Mouse (Mus musculus): Measurements from ENCODE around the gene Cblc. TPM values are rescaled to one million over a fixed set of nuclear protein-coding genes. Genes with fewer than 3 reads are reported as not detected.
A peak's percentile ranks its signal among the peaks of the same experiment; 100 is the strongest.

Gene Cblc
- 17.1 and 23.2 TPM in 2 replicates for polyA plus RNA-seq (2011; ENCODE audit: insufficient read depth, insufficient read length, low read depth, missing spikeins)

DNA sequence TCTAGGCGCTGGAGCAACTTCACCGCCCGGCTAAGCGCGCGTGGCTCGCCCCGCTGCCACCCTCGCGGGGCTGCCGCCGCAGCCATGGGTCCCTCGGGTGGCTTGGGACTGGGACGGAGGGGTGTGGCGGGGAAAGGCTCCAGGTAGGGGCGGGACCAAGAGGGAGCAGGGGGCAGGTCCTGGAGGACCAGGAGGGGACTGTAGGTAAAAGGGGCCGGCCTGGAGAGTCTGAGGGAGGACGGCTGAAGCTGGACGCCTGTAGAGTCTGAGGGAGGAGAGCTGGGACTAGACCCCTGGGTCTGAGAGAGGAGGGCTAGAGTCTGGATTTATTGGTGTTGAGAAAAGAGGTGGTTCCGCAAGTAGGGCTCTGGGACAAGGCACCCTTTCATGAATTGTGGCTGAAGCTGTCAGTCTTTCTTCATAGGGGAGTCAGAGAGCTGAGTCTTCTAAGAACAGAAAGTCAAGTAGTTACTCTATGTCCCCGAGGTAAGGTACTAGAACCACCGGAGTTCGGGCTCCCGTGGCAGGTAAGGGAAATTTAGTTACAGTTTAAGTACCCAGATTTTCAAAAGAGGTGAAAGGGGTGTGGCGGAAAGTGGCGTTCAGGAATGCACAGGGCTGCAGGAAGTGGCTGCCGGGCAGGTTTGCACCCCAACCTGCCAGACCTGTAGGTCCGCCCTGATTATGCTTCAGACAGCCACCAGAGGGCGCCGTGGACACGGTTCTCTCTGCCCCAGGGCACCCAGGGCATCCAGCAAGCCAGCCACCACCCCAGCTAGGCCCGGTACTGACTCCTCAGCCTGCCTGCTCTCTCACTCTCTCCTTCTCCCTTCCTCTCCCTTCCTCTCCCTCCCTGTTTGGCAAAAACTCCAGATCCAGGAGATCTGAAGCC lies at the start of gene Cblc:
TSS of gene Cblc (minus strand) at position 113 of the 892 bp plus-strand sequence.
- peak within 1 kb of the TSS; percentile 64 for H3K4me3 ChIP-seq (ENCODE audit: low read depth, low read length)
- H3K9ac ChIP-seq (ENCODE audit: low read depth, poor library complexity, severe bottlenecking) = peak within 1 kb of the TSS; percentile 77
- H3K27ac ChIP-seq (ENCODE audit: insufficient read depth, low read length) = no peak within 1 kb of the TSS

DNA sequence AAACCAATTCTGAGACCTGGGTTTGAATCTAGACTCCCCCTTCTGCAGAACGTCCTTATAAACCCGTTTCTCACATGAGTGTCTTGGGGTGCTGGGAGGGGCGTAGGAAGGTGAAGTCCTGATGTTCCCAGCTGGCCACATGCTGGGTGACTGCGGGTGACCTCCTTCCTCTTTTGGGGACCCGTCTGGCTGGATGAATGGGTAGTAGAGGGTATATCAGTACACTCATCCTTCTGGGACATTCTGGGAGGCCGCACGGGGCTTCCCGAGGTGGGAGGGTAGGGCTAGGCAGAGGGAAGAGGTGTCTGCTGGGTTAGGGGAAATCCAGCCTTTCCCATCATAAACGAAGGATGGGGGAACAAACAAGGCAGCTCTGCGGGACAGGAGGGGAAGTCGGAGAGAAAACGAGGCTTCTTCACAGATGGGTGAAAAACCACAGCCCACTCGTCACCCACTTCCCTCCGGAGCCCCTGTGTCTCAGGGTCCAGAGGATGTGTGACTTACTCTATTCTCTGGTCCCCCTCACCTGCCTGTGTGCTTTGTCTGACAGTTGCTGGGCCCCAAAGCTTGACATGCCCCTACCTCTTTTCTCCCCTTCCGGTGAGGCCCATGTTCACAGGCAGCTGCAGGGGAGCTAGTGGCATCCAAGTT lies 48.0 kb upstream of the Cblc start:
- Histone ChIP-seq H3K4me3 (ENCODE audit: low read depth, low read length) (no peak overlapping the region), H3K9me3 (replicated peaks; ENCODE audit: control insufficient read depth, insufficient read depth, low read length, poor library complexity, severe bottlenecking) (no peaks in the 10 kb centered on the region), H3K36me3 (ENCODE audit: control insufficient read depth, insufficient read depth, low read length, poor library complexity, severe bottlenecking) (no peaks in the 10 kb centered on the region), H3K27me3 (ENCODE audit: control insufficient read depth, insufficient read depth, low read length, poor library complexity, severe bottlenecking) (no peaks in the 10 kb centered on the region), H3K27ac (ENCODE audit: insufficient read depth, low read length) (no peak overlapping the region), H3K4me1 (ENCODE audit: control insufficient read depth, insufficient read depth, low read length) (peaks cover 2% of the 10 kb centered on the region), H3K9ac (ENCODE audit: low read depth, poor library complexity, severe bottlenecking) (no peak overlapping the region)
- TF ChIP-seq POLR2A (IDR thresholded peaks at IDR 0.05; ENCODE audit: insufficient read depth, low read length) (no peak), EP300 (IDR thresholded peaks at IDR 0.05; ENCODE audit: insufficient read depth, low read depth, low read length) (no peak), CTCF (IDR thresholded peaks at IDR 0.05; ENCODE audit: low read depth, low read length) (no peak)

More for the DNA sequence above, at the start of gene Cblc:
- Histone ChIP-seq H3K4me1 (ENCODE audit: control insufficient read depth, insufficient read depth, low read length) (peaks cover 1% of the 10 kb centered on the region), H3K27me3 (ENCODE audit: control insufficient read depth, insufficient read depth, low read length, poor library complexity, severe bottlenecking) (no peaks in the 10 kb centered on the region), H3K9me3 (replicated peaks; ENCODE audit: control insufficient read depth, insufficient read depth, low read length, poor library complexity, severe bottlenecking) (no peaks in the 10 kb centered on the region), H3K36me3 (ENCODE audit: control insufficient read depth, insufficient read depth, low read length, poor library complexity, severe bottlenecking) (no peaks in the 10 kb centered on the region)
- TF ChIP-seq POLR2A (IDR thresholded peaks at IDR 0.05; ENCODE audit: insufficient read depth, low read length) (no peak), CTCF (IDR thresholded peaks at IDR 0.05; ENCODE audit: low read depth, low read length) (peak; percentile 95), EP300 (IDR thresholded peaks at IDR 0.05; ENCODE audit: insufficient read depth, low read depth, low read length) (0 out of 2 replicates have a peak, but pooled peaks have one; percentile 63)

DNA sequence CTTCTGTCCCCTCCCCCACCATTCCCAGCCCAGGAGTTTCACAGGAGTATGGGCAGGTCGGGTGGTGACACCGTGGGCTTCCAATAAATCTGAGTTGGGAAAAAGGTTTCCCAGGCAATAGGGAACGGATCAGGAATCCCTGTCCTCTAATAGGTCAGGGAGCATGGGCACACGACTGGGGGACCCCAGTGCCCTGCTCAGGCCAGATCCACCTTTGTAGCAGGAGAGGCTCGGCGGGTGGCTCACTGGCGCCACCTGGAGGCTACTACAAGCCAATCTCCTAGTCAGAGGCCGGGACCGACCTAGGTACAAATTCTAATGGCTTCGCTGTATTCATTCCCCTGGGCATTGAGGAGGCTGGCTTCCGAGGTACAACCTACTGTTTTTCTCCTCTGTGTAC lies 47.0 kb upstream of the Cblc start:
- Histone ChIP-seq H3K27ac (ENCODE audit: insufficient read depth, low read length) (no peak overlapping the region), H3K9ac (ENCODE audit: low read depth, poor library complexity, severe bottlenecking) (peak overlapping the region; percentile 36; the same call in 1 of the 2 replicates), H3K27me3 (ENCODE audit: control insufficient read depth, insufficient read depth, low read length, poor library complexity, severe bottlenecking) (no peaks in the 10 kb centered on the region), H3K4me1 (ENCODE audit: control insufficient read depth, insufficient read depth, low read length) (peaks cover 2% of the 10 kb centered on the region), H3K4me3 (ENCODE audit: low read depth, low read length) (no peak overlapping the region), H3K36me3 (ENCODE audit: control insufficient read depth, insufficient read depth, low read length, poor library complexity, severe bottlenecking) (no peaks in the 10 kb centered on the region), H3K9me3 (replicated peaks; ENCODE audit: control insufficient read depth, insufficient read depth, low read length, poor library complexity, severe bottlenecking) (no peaks in the 10 kb centered on the region)
- peak; percentile 83 for TF ChIP-seq CTCF (IDR thresholded peaks at IDR 0.05; ENCODE audit: low read depth, low read length)
- TF ChIP-seq EP300 (IDR thresholded peaks at IDR 0.05; ENCODE audit: insufficient read depth, low read depth, low read length) = no peak
- TF ChIP-seq POLR2A (IDR thresholded peaks at IDR 0.05; ENCODE audit: insufficient read depth, low read length) = no peak

DNA sequence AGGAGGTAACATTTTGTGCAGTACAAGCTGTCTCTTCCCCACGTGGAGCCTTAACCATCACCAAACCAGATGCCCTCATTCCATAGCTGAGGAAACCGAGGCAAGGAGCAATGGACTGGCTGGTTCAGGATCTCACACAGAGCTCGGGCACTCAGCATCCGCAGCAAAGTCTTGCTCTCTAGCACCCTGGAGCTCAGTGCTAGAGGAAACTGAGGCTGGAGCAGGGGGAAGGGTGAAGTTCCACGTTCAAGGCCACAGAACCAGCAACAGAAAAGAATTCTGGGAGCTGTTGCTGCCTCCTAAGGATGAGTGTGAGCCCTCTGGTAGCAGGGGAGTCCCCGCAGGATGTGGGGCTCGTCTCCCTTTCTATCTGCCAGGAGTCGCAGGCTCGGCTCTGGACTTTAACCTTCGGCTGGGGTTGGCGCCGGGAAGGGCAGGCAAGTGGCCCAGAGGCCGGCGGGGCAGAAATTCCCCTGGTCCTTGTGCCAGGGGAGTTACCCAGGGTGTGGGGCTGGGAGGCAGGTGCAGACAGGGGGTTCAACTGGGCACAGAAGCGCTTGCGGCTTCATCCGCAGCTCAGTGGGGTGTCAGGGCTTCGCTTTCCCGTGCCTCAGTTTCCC lies 46.4 kb upstream of the Cblc start:
- Histone ChIP-seq H3K36me3 (ENCODE audit: control insufficient read depth, insufficient read depth, low read length, poor library complexity, severe bottlenecking) (no peaks in the 10 kb centered on the region), H3K4me1 (ENCODE audit: control insufficient read depth, insufficient read depth, low read length) (peaks cover 2% of the 10 kb centered on the region), H3K27ac (ENCODE audit: insufficient read depth, low read length) (no peak overlapping the region), H3K9ac (ENCODE audit: low read depth, poor library complexity, severe bottlenecking) (peak overlapping the region; percentile 36; the same call in 1 of the 2 replicates), H3K4me3 (ENCODE audit: low read depth, low read length) (no peak overlapping the region), H3K9me3 (replicated peaks; ENCODE audit: control insufficient read depth, insufficient read depth, low read length, poor library complexity, severe bottlenecking) (no peaks in the 10 kb centered on the region), H3K27me3 (ENCODE audit: control insufficient read depth, insufficient read depth, low read length, poor library complexity, severe bottlenecking) (no peaks in the 10 kb centered on the region)
- TF ChIP-seq POLR2A (IDR thresholded peaks at IDR 0.05; ENCODE audit: insufficient read depth, low read length) (no peak), EP300 (IDR thresholded peaks at IDR 0.05; ENCODE audit: insufficient read depth, low read depth, low read length) (no peak), CTCF (IDR thresholded peaks at IDR 0.05; ENCODE audit: low read depth, low read length) (no peak)

DNA sequence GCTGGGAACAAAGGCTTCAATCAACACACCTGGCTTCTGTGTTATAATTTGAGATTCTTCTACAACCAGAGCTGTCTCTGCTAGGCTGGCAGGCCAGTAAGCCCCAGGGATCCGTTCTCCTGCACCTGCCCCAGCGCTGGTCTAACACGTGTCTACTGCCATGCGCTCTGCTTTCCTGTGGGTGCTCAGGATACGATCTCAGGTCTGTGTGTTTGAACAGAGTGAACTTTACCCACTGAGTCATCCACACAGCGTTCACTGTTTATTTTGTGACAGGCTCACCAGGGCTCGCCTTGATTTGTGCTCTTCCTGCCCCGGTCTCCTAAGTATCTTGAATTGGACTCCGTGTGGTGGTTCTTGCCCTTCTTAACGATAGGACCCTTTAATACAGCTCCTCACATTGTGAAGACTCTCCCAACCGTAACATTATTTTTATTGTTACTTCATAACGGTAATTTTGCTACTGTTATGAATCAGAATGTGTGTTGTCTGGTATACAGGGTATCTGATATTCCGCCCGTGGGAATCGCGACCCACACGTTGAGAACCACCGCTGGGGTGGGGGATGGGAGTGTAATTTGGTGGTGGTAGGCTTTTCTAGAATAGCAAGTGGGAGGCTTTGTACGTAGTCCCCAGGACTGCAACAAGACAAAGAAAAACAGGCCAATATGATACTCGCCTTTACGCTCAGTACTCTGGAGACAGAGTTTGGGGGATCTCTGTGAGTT lies 45.2 kb upstream of the Cblc start:
- Histone ChIP-seq H3K9ac (ENCODE audit: low read depth, poor library complexity, severe bottlenecking) (no peak overlapping the region), H3K4me3 (ENCODE audit: low read depth, low read length) (no peak overlapping the region), H3K36me3 (ENCODE audit: control insufficient read depth, insufficient read depth, low read length, poor library complexity, severe bottlenecking) (no peaks in the 10 kb centered on the region), H3K27ac (ENCODE audit: insufficient read depth, low read length) (no peak overlapping the region), H3K4me1 (ENCODE audit: control insufficient read depth, insufficient read depth, low read length) (no peaks in the 10 kb centered on the region), H3K9me3 (replicated peaks; ENCODE audit: control insufficient read depth, insufficient read depth, low read length, poor library complexity, severe bottlenecking) (no peaks in the 10 kb centered on the region), H3K27me3 (ENCODE audit: control insufficient read depth, insufficient read depth, low read length, poor library complexity, severe bottlenecking) (no peaks in the 10 kb centered on the region)
- TF ChIP-seq CTCF (IDR thresholded peaks at IDR 0.05; ENCODE audit: low read depth, low read length) = no peak
- TF ChIP-seq EP300 (IDR thresholded peaks at IDR 0.05; ENCODE audit: insufficient read depth, low read depth, low read length) = no peak
- TF ChIP-seq POLR2A (IDR thresholded peaks at IDR 0.05; ENCODE audit: insufficient read depth, low read length) = no peak

Measured in ES-Bruce4 (cell line).